Mouse (Mus musculus) cerebral cortex, adult 2 months (tissue): ENCODE data around the gene Pbsn.

Experiments
- WGBS: fragments of 180-500 bp; shearing (Covaris S2); methylation state at CpG from one replicate; pipeline ENCODE4 v1.1.7; 2018; 5-methylcytosine and 5-hydroxymethylcytosine counted together

The Pbsn gene

GRCm38 (mm10) chrX:77853523-77853922 is at the start of gene Pbsn:
Gene Pbsn (minus strand): TSS chrX:77853623.
- WGBS: 87% methylated on average over 1 of the region's 1 CpGs

- 51% methylated on average over 2 of the region's 4 CpGs for WGBS
Observed at GRCm38 (mm10) chrX:77880033-77880432, 26.6 kb upstream of the Pbsn start.

GRCm38 (mm10) chrX:77864458-77864857 is 11.0 kb upstream of the Pbsn start, which contains the start of gene Gm14744:
Gene Gm14744 (plus strand): TSS chrX:77864758.
- WGBS: 85% methylated on average over 2 of the region's 2 CpGs

GRCm38 (mm10) chrX:77812031-77812430 is 41.4 kb downstream of the Pbsn start:
- WGBS: 37% methylated on average over 6 of the region's 6 CpGs

- 13% methylated on average over 17 of the region's 17 CpGs for WGBS
Observed at GRCm38 (mm10) chrX:77810608-77811206, 42.7 kb downstream of the Pbsn start.

- WGBS: 12% methylated on average over 2 of the region's 2 CpGs
Observed at GRCm38 (mm10) chrX:77808602-77809001, 44.8 kb downstream of the Pbsn start.

GRCm38 (mm10) chrX:77802293-77802692 is 51.1 kb downstream of the Pbsn start:
- WGBS: 79% methylated on average over 2 of the region's 2 CpGs

- WGBS: 58% methylated on average over 1 of the region's 1 CpGs
Observed at GRCm38 (mm10) chrX:77801543-77801942, 51.9 kb downstream of the Pbsn start.

GRCm38 (mm10) chrX:77799554-77799953 is 53.9 kb downstream of the Pbsn start:
- 90% methylated on average over 3 of the region's 3 CpGs for WGBS

- 79% methylated on average over 1 of the region's 1 CpGs for WGBS
Observed at GRCm38 (mm10) chrX:77796916-77797315, 56.5 kb downstream of the Pbsn start.

- 9% methylated on average over 19 of the region's 19 CpGs for WGBS
Observed at GRCm38 (mm10) chrX:77796238-77796835, 57.1 kb downstream of the Pbsn start, which contains the start of gene Prkx. Gene Prkx (minus strand): TSS chrX:77796278.

- 2% methylated on average over 21 of the region's 30 CpGs for WGBS
Observed at GRCm38 (mm10) chrX:77795858-77796174, 57.6 kb downstream of the Pbsn start.

GRCm38 (mm10) chrX:77794962-77795857 is 58.2 kb downstream of the Pbsn start:
- WGBS: 4% methylated on average over 60 of the region's 61 CpGs

GRCm38 (mm10) chrX:77788675-77789074 is 64.7 kb downstream of the Pbsn start:
- WGBS: 42% methylated on average over 3 of the region's 3 CpGs
